Mouse (Mus musculus) gastrocnemius, adult 8-10 months (tissue): ENCODE results near the gene Daam2. TPM values are rescaled to one million over a fixed set of nuclear protein-coding genes. Genes with fewer than 3 reads are reported as not detected.
"Not testable (repeated sequence)": the region's sequence is repeated elsewhere in the genome, so short reads cannot be mapped to it uniquely, and the experiment has no call there.

ENCODE experiments used
- DNase-seq, 2 experiments: peaks; one replicate each; pipeline ENCODE4 v3.0.0; 2022; ENCODE audit warnings: low spot score in 2 of 2
- total RNA-seq, 4 experiments: library from RNA; stranded (reverse); gene quantifications; 2 replicates each; pipeline ENCODE4 v1.2.4; 2022

Daam2 gene
- total RNA-seq, 4 experiments from 2014 or later, result 2.2 to 3.8 (median 2.6) TPM

- peak; percentile 27 to 47 for DNase-seq
These were observed 75.0 kb downstream of the Daam2 start for GRCm38 (mm10) chr17:49489098-49489497.

GRCm38 (mm10) chr17:49484435-49484834 is 79.7 kb downstream of the Daam2 start:
- DNase-seq, result no peak

GRCm38 (mm10) chr17:49481876-49482275 is 82.3 kb downstream of the Daam2 start:
- DNase-seq, result no peak

- DNase-seq, result no peak
These were observed 86.8 kb downstream of the Daam2 start for GRCm38 (mm10) chr17:49477370-49477769.

- DNase-seq, result no peak
These were observed 89.0 kb downstream of the Daam2 start for GRCm38 (mm10) chr17:49475174-49475573.

GRCm38 (mm10) chr17:49474051-49474450 is 90.1 kb downstream of the Daam2 start:
- DNase-seq, result no peak

GRCm38 (mm10) chr17:49472626-49473025 is 91.5 kb downstream of the Daam2 start:
- no peak for DNase-seq

GRCm38 (mm10) chr17:49468223-49468622 is 95.9 kb downstream of the Daam2 start:
- DNase-seq, result peak; percentile 71 to 74

- no peak for DNase-seq
These were observed 99.3 kb downstream of the Daam2 start for GRCm38 (mm10) chr17:49464884-49465283.

- no peak for DNase-seq
These were observed 105.8 kb downstream of the Daam2 start for GRCm38 (mm10) chr17:49458386-49458785.

- no peak for DNase-seq
These were observed 106.3 kb downstream of the Daam2 start for GRCm38 (mm10) chr17:49457833-49458232.

- DNase-seq, result no peak
These were observed 107.8 kb downstream of the Daam2 start for GRCm38 (mm10) chr17:49456334-49456733.

GRCm38 (mm10) chr17:49450922-49451321 is 113.2 kb downstream of the Daam2 start:
- DNase-seq, result no peak

- DNase-seq, result no peak
These were observed 114.9 kb downstream of the Daam2 start for GRCm38 (mm10) chr17:49449230-49449608.

GRCm38 (mm10) chr17:49448570-49449229 is 115.4 kb downstream of the Daam2 start:
- no peak for DNase-seq

GRCm38 (mm10) chr17:49442841-49443240 is 121.3 kb downstream of the Daam2 start:
- not testable (repeated sequence) for DNase-seq

- peak in 1 of 2 experiments; percentile 25 for DNase-seq
These were observed 123.6 kb downstream of the Daam2 start for GRCm38 (mm10) chr17:49440331-49441130.

- DNase-seq, result no peak
These were observed 124.4 kb downstream of the Daam2 start for GRCm38 (mm10) chr17:49439706-49440105.

GRCm38 (mm10) chr17:49438822-49439574 is 125.1 kb downstream of the Daam2 start:
- peak in 1 of 2 experiments; percentile 2 for DNase-seq

- peak in 1 of 2 experiments; percentile 1 for DNase-seq
These were observed 126.8 kb downstream of the Daam2 start for GRCm38 (mm10) chr17:49437306-49437705.

- no peak for DNase-seq
These were observed 127.5 kb downstream of the Daam2 start for GRCm38 (mm10) chr17:49436631-49437030.

- peak in 1 of 2 experiments; percentile 2 for DNase-seq
These were observed 129.1 kb downstream of the Daam2 start for GRCm38 (mm10) chr17:49435081-49435480.
